Mouse (Mus musculus): ENCODE data around the gene Il9r.

- TF ChIP-seq ZNF384 (IDR thresholded peaks at IDR 0.05; ENCODE audit: low read depth, low read length) (no peak), CHD2 (IDR thresholded peaks at IDR 0.05; ENCODE audit: low read depth, low read length) (no peak), ZC3H11A (IDR thresholded peaks at IDR 0.05; ENCODE audit: borderline replicate concordance, low read depth, low read length) (no peak)
These were observed 27.0 kb upstream of the Il9r start for GRCm38 (mm10) chr11:32227041-32227440.
